Mouse (Mus musculus) lung, postnatal 4 days (tissue): ENCODE data around the gene Pim2.
A peak's percentile ranks its signal among the peaks of the same experiment; 100 is the strongest.

Experiments used
- DNase-seq, 2 experiments: peaks; one replicate each; pipeline ENCODE4 v3.0.0; 2021

Pim2 gene

DNA sequence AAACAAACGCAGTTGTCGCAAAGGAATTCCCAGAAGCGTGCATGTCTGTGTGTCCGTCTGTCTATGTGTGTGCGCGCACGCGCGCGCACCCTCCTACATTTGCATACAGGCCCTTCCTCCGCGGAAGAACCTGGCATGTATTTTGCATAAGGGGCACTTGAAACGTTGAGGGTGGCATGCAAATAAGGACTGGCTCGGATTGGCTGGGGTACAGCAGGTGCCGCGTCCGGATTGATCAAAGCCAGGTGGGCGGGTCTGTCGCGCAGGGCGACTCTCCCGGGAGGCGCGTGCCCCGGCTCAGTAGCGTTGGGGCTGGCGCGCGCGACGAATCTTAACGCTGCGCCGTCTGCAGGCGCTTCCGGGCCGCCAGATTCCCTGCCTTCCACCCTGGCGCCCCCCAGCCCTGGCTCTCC is at the start of gene Pim2:
Gene Pim2 (plus strand): TSS at position 256 of the 413 bp plus-strand sequence.
- peak; percentile 84 to 91 for DNase-seq

- no peak for DNase-seq
Observed at GRCm38 (mm10) chrX:7837146-7837545, 40.9 kb upstream of the Pim2 start.

DNA sequence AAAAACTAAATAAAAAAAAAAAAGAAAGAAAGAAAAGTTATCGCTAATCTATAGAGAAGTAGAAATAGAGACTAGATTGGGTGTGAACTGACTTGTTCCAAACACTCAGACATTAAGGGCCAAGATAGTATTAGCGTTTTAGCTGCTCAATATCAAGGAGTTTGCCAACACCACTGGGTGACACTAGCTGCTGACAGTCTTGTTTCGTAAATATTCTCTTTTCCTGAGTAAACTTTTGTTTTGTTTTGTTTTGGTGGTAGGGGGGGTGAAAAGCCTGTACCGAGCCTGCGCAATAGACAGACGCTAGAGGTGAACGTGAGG is 37.3 kb upstream of the Pim2 start:
- no peak for DNase-seq

GRCm38 (mm10) chrX:7841163-7842162 is 36.6 kb upstream of the Pim2 start, which contains the start of gene Otud5:
Gene Otud5, plus strand, starts transcription at chrX:7841364.
- DNase-seq, result peak; percentile 94 to 98

DNA sequence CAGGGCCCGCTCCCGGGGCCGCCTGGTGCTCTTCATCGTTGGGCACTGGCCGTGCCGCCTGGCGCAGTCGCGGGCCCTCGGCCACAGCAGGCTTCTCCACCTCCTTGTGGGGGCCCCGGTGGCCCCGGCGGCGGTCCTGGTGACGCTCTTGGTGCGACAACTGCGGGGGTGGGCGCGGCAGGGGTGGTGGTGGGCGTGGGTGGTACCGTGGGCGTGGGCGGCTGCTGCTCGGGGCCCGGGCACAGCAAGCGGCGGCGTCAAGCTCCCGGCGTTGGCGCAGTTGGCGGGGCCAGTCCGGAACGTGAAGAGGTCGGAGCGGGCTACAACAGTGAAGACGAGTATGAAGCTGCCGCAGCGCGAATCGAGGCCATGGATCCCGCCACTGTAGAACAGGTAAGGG is 35.7 kb upstream of the Pim2 start:
- DNase-seq, result peak; percentile 37 to 38

DNA sequence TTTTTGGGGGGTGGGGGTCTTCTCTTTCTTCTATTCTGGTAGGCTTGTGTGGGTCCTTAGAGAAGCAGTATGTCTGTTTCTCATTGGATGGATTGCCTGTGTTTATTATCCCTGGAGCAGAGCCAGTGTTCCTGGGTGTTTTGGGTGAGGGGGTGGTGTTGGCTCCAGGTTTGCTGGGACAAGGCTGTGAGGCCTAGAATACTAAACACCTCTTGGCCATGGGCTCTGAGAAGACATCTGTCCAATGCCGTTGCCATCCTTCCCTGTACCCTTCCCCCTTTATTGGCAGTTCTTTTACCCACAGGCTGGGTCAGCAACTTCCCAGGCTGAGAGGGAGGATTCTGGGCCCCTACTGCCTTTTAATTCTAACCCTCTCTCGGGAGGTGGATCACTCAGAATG is 30.2 kb upstream of the Pim2 start:
- no peak for DNase-seq

- peak; percentile 31 to 47 for DNase-seq
Observed at GRCm38 (mm10) chrX:7854578-7854977, 23.5 kb upstream of the Pim2 start.

GRCm38 (mm10) chrX:7859191-7859753 is 18.8 kb upstream of the Pim2 start:
- no peak for DNase-seq

DNA sequence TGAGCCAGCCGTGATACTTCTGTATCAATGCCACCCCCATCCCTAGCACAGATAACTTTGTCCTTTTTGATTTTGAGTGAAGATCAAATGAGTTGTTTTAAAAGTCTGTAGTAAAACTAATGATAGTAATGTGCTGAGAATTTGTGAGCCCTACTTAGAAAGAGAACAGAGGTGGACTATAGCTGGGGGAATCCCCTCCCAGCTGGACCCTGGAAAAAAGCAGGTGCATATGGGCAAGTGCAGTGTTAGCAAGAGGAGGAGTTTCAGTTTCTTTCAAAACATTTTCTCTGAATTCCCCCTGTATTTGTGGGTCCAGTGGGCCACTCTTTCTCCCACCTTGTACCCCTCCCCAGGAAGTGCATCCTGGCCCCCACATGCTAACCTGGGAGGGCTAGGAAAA is 14.9 kb upstream of the Pim2 start:
- DNase-seq, result no peak

GRCm38 (mm10) chrX:7864551-7864950 is 13.5 kb upstream of the Pim2 start:
- DNase-seq, result no peak

DNA sequence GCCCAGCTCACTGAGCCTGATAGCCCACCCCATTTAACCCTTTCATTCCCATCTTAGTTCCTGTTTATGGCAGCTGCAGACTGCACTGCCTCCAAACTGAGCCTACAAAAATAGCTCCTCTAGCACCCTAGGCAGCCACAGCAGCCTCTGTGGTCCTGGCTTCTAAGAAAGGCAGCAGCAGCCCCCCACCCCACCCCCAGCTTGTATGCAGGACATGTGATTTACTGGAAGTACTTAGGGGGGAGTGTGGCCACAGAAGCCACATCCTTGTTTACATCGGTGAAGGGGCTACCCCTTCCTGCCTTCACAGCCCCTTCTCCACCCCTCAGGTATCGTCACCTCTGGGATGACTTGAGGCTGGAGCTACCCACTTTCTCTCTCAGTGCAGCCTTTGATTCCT is 12.7 kb upstream of the Pim2 start:
- no peak for DNase-seq

DNA sequence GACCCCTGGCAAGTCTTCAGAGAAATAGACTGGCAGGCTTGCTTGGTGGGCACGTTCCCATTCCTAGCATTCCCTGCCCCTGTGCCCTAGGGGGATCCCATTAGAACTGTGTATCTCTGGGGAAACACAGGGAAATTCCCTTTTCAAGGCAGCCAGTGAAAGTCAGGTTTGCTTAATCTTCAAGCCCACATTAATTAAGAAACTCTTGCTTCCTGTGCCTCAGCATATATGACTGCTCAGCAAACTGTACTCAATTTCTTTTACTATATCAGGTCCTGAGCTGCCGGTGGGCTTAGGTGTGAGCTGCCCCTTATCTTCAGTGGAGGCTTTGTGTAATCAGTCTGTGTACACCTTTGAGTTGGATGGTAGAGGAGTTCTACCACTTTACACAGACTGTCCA is 12.3 kb upstream of the Pim2 start:
- DNase-seq, result no peak

GRCm38 (mm10) chrX:7867141-7867540 is 10.9 kb upstream of the Pim2 start:
- no peak for DNase-seq

GRCm38 (mm10) chrX:7868506-7868905 is 9.6 kb upstream of the Pim2 start:
- no peak for DNase-seq

DNA sequence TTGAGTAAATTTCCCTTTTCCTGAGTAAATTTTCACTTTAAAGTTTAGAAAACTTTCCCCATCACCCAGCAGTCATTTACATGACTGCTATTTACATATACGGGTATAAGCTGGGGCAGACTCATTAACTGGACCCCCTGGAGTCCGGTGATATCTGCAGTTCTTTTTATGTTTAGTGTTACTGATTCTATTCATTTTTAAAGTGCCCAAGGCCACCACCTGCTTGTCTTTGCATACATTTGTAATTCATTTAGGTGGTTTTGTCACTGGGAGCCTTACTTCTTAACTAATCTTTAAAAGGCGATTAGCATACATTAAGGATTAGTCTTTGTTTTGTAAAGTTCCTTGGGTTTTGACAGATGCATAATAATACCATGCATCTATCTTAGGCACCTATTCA is 8.2 kb upstream of the Pim2 start:
- no peak for DNase-seq

GRCm38 (mm10) chrX:7878495-7878894 is 433 bp downstream of the Pim2 start:
- peak in 1 of 2 experiments; percentile 14 for DNase-seq

- peak; percentile 70 to 76 for DNase-seq
Observed at GRCm38 (mm10) chrX:7879819-7880218, 1.8 kb downstream of the Pim2 start.

GRCm38 (mm10) chrX:7883841-7884567 is 5.9 kb downstream of the Pim2 start, which contains the start of gene Slc35a2:
Gene Slc35a2, plus strand, starts transcription at chrX:7884028.
- DNase-seq, result peak; percentile 84 to 90

GRCm38 (mm10) chrX:7898211-7898610 is 20.1 kb downstream of the Pim2 start:
- DNase-seq, result no peak

GRCm38 (mm10) chrX:7898880-7899874 is 21.1 kb downstream of the Pim2 start, which contains the start of the genes Pqbp1 and Timm17b:
Gene Pqbp1, minus strand, starts transcription at chrX:7899269.
Gene Timm17b, plus strand, starts transcription at chrX:7899357.
- DNase-seq, result peak; percentile 88 to 93

GRCm38 (mm10) chrX:7904441-7904840 is 26.4 kb downstream of the Pim2 start:
- DNase-seq, result no peak

GRCm38 (mm10) chrX:7907735-7908134 is 29.7 kb downstream of the Pim2 start, which contains the start of gene Gm10491:
Gene Gm10491, minus strand, starts transcription at chrX:7907835.
- no peak for DNase-seq
